Mouse (Mus musculus) telencephalon, adult 2 months (tissue): ENCODE results near the gene Nudt19.
"Not testable (repeated sequence)": the region's sequence is repeated elsewhere in the genome, so short reads cannot be mapped to it uniquely, and the experiment has no call there.

ENCODE experiments used
- DNase-seq: peaks from one replicate; pipeline ENCODE4 v3.0.0-alpha.2; 2011; ENCODE audit warnings: low read depth, low spot score

Gene Nudt19

GRCm38 (mm10) chr7:35556205-35556603 is at the start of gene Nudt19:
Gene Nudt19 (minus strand): TSS chr7:35556304.
- no peak for DNase-seq

- no peak for DNase-seq
Measured at GRCm38 (mm10) chr7:35602766-35603165, 46.7 kb upstream of the Nudt19 start.

GRCm38 (mm10) chr7:35601106-35601505 is 45.0 kb upstream of the Nudt19 start:
- no peak for DNase-seq

- DNase-seq = no peak
Measured at GRCm38 (mm10) chr7:35600031-35600430, 43.9 kb upstream of the Nudt19 start.

GRCm38 (mm10) chr7:35599492-35599891 is 43.4 kb upstream of the Nudt19 start:
- peak; percentile 52 for DNase-seq

- no peak for DNase-seq
Measured at GRCm38 (mm10) chr7:35594311-35594710, 38.2 kb upstream of the Nudt19 start.

GRCm38 (mm10) chr7:35590731-35591191 is 34.7 kb upstream of the Nudt19 start:
- peak; percentile 77 for DNase-seq

GRCm38 (mm10) chr7:35589485-35589884 is 33.4 kb upstream of the Nudt19 start:
- DNase-seq = no peak

GRCm38 (mm10) chr7:35588680-35589428 is 32.8 kb upstream of the Nudt19 start:
- no peak for DNase-seq

GRCm38 (mm10) chr7:35587728-35588127 is 31.6 kb upstream of the Nudt19 start:
- no peak for DNase-seq

GRCm38 (mm10) chr7:35586906-35587445 is 30.9 kb upstream of the Nudt19 start:
- no peak for DNase-seq

- peak; percentile 95 for DNase-seq
Measured at GRCm38 (mm10) chr7:35586055-35586905, 30.2 kb upstream of the Nudt19 start, which contains the start of gene Ankrd27. Gene Ankrd27 (plus strand): TSS chr7:35586244.

GRCm38 (mm10) chr7:35585191-35586054 is 29.3 kb upstream of the Nudt19 start, which contains the start of gene Rgs9bp:
Gene Rgs9bp (minus strand): TSS chr7:35585582.
- DNase-seq = no peak

GRCm38 (mm10) chr7:35584786-35585190 is 28.7 kb upstream of the Nudt19 start:
- DNase-seq = no peak

- DNase-seq = no peak
Measured at GRCm38 (mm10) chr7:35584068-35584785, 28.1 kb upstream of the Nudt19 start.

GRCm38 (mm10) chr7:35583476-35584025 is 27.4 kb upstream of the Nudt19 start:
- no peak for DNase-seq

- no peak for DNase-seq
Measured at GRCm38 (mm10) chr7:35582719-35583118, 26.6 kb upstream of the Nudt19 start.

- DNase-seq = no peak
Measured at GRCm38 (mm10) chr7:35579849-35580248, 23.7 kb upstream of the Nudt19 start.

- not testable (repeated sequence) for DNase-seq
Measured at GRCm38 (mm10) chr7:35570883-35571282, 14.8 kb upstream of the Nudt19 start.

GRCm38 (mm10) chr7:35569724-35570123 is 13.6 kb upstream of the Nudt19 start:
- not testable (repeated sequence) for DNase-seq
